Mouse (Mus musculus) urinary bladder, adult 2 months (tissue): ENCODE results near the gene Gpr137b. TPM values are rescaled to one million over a fixed set of nuclear protein-coding genes. Genes with fewer than 3 reads are reported as not detected.
A peak's percentile ranks its signal among the peaks of the same experiment; 100 is the strongest.
"Not testable (repeated sequence)": the region's sequence is repeated elsewhere in the genome, so short reads cannot be mapped to it uniquely, and the experiment has no call there.

Experiments
- DNase-seq: peaks from one replicate; pipeline ENCODE4 v3.0.0; 2022; ENCODE audit warnings: low spot score
- polyA plus RNA-seq: library from polyadenylated mRNA; depleted of rRNA; stranded (reverse); fragments of >200 nt; gene quantifications from 2 replicates; pipeline ENCODE4 v1.2.3, GENCODE M21; 2012; rRNA removed

Gpr137b gene
- polyA plus RNA-seq, 1 experiment, result 33.1 TPM

GRCm38 (mm10) chr13:13366371-13366770 is 27.4 kb downstream of the Gpr137b start:
- not testable (repeated sequence) for DNase-seq

GRCm38 (mm10) chr13:13363536-13363935 is 30.3 kb downstream of the Gpr137b start:
- not testable (repeated sequence) for DNase-seq

- not testable (repeated sequence) for DNase-seq
These were observed 31.6 kb downstream of the Gpr137b start for GRCm38 (mm10) chr13:13362261-13362660.

GRCm38 (mm10) chr13:13360045-13360444 is 33.8 kb downstream of the Gpr137b start:
- not testable (repeated sequence) for DNase-seq

- DNase-seq, result not testable (repeated sequence)
These were observed 35.2 kb downstream of the Gpr137b start for GRCm38 (mm10) chr13:13358602-13359001.

GRCm38 (mm10) chr13:13358097-13358496 is 35.7 kb downstream of the Gpr137b start:
- not testable (repeated sequence) for DNase-seq

- not testable (repeated sequence) for DNase-seq
These were observed 41.7 kb downstream of the Gpr137b start for GRCm38 (mm10) chr13:13352113-13352512.

- DNase-seq, result not testable (repeated sequence)
These were observed 43.1 kb downstream of the Gpr137b start for GRCm38 (mm10) chr13:13350681-13351080.

- DNase-seq, result peak; percentile 42
These were observed 44.5 kb downstream of the Gpr137b start for GRCm38 (mm10) chr13:13349288-13349687.

GRCm38 (mm10) chr13:13347634-13348412 is 46.0 kb downstream of the Gpr137b start:
- not testable (repeated sequence) for DNase-seq

GRCm38 (mm10) chr13:13337361-13337760 is 56.5 kb downstream of the Gpr137b start:
- DNase-seq, result not testable (repeated sequence)

GRCm38 (mm10) chr13:13328876-13329275 is 64.9 kb downstream of the Gpr137b start:
- DNase-seq, result peak; percentile 40

Other genes with a start within 250 kb of the Gpr137b start
- gene Prl2c5, start 211.3 kb downstream of the Gpr137b start, polyA plus RNA-seq, result 0.07 TPM in 1 of 2 replicates, not detected in the other
- gene Nid1, start 43.5 kb upstream of the Gpr137b start, polyA plus RNA-seq, result 111 and 143 TPM in 2 replicates
- 5.1 and 18.2 TPM in 2 replicates for gene Lyst, start 196.4 kb upstream of the Gpr137b start, polyA plus RNA-seq